Mouse (Mus musculus) heart, adult 8-10 months (tissue): ENCODE data around the gene Gm17409. TPM values are rescaled to one million over a fixed set of nuclear protein-coding genes. Genes with fewer than 3 reads are reported as not detected.
A peak's percentile ranks its signal among the peaks of the same experiment; 100 is the strongest.

Experiments
- DNase-seq: peaks from one replicate; pipeline ENCODE4 v3.0.0; 2022; ENCODE audit warnings: low spot score
- total RNA-seq, 4 experiments: library from RNA; stranded (reverse); gene quantifications; 2 replicates each; pipeline ENCODE4 v1.2.4; 2022

Gm17409 gene
- total RNA-seq, 4 experiments from 2014 or later, result not detected

DNA sequence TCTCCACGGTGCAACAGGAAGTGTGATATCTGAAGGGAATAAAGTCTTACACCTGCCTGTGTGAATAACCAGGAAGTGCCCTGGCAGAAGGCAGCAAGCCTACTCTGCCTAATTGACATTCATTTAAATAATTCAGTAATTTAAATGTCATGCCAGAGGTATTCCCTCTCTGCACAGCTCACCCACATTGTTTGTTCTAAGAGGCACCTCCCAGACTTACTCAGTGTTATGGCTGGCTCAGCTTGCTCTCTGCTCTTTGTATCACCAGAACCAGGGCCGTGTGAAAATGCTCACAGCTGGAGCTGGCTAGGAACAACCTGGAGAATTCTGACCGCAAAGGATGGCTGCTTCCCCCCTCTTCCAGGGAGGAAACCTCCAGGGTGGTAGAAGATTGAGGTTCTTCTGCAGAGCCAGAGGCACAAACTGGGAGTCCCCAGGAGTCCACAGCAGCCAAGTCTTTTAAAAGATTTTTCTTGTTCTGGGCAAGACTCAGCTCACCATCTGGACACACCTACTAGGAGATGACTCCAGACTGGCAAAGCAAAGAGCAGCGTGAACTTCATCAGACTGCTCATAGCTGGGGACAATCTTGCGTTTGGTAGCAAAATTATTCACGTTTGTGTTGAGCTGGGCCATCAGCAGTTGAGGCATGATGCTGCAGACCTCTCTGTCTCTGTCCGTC lies 14.5 kb downstream of the Gm17409 start:
- no peak for DNase-seq

DNA sequence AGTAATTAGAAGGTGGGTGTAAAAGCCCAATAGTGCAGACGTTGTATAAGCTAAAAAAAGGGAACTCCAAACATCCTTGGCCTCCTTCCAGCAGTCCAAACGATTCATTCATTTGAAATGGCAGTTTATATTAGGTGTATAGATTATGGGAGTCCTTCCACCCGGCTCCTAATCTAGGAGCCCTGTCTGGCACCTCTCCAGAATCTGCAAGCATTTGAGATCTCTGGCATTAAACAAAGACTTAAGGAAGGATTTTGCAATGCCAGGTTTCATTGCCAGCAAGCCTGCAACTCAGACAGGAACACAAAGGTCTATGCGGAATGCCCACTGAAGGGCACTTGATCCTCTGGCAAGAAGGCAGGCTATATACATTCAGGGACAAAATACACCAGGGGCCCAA lies 15.2 kb downstream of the Gm17409 start:
- no peak for DNase-seq

DNA sequence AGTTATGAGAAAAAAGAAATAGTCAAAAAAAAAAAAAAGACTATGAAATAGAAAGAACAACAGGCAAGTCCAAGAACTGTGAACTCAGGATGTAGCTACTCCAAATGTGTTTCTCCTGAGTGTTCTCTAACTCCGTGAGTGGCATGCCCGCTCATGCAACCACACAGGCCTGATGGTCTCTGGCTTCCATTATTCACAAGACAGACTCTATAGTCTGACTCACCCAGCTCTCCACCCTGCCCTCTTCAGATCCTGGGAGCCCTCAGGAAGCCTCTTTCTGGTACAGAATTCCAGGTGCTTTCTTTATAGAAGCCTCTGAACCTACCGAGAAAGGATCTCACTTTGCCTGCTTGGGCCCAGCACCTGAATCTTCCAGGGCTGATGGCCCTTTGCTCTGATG lies 15.8 kb downstream of the Gm17409 start:
- DNase-seq, result no peak

DNA sequence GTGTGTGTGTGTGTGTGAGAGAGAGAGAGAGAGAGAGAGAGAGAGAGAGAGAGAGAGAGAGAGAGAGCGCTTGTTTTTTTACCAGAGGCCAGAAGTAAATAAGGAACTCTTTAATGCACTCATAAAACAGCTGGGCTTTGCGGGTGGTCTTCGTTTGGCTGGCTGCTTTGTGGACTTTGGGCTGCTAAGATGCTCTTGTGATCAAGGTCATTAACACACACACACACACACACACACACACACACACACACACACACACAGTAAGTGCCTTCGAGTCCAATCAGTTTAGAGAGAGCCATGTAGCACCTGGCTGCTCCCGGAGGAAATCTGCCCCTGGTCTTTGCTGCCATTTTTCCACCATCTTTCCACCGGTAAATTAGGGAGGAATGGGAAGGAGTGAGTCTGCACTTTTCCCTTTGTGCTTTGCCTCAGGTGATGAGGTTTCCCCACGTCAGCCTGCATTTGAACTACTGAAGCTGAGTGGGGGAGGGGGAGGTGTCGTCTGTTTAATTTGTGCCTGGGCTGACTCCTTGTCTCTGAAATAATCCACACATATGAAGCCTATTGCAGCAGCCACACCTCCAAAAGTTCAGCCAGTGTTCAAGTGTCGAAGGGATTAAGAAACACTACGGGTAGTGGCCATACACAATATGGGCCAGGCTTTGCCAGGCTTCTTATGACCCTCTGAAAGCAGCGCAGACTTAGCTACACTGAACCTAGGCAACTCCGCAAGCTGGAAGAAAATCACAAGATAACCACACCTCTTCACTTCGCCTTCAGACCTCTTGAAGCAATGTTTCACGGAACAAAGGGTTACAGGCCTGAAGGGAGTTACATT lies 16.7 kb downstream of the Gm17409 start:
- no peak for DNase-seq

DNA sequence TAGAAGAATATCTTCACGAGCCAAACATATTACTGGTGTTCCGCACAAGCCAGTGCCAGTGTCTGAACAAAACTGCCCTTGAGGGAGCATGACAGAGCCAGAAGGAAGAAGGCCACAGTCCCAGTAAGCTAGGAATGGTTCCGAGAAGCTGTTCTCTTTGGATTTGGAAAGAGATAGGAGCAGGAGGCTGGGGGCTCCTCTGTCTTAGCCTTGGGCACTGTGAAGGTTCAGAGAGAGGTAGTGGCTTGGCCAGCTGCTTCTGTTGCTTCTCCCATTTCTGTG lies 17.3 kb downstream of the Gm17409 start:
- DNase-seq, result no peak

DNA sequence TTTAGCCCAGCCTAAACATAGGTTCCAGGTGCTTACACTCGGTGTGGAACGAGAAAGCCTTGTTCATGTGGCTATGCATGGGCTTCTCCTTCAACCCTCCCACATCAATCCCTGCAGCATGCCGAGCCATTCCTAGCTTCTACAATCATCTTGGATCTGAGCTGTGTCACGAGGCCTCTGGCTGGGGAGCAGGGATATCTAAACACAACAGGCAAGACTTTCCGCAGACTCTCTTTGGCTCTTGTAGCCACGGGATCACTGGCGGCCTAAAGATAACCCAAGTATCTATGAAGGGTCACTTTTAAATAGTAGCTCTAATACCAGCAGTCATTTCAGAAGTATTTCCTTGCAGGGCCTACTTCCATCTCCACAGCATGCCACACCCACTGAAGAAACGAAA lies 18.5 kb downstream of the Gm17409 start:
- no peak for DNase-seq

DNA sequence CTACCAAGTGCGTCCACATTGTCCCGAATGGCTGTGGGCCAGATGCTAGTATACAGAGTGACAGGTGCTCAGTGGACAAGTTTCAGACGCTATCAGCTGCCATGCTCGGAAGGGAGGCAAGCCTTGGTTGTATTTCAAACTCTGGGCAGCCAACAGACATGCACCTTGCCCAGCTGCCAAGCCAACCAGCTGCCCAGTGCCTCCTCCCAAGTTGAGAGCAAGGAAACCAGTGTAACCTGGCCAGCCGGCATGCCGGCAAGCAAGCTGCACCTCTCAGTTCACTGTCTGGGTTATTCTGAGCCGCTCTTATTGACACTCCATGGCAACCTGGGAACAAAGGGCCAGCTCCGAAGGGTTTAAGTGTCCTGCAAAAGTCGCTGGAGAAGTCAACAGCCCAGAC lies 19.4 kb downstream of the Gm17409 start:
- DNase-seq, result peak; percentile 46

DNA sequence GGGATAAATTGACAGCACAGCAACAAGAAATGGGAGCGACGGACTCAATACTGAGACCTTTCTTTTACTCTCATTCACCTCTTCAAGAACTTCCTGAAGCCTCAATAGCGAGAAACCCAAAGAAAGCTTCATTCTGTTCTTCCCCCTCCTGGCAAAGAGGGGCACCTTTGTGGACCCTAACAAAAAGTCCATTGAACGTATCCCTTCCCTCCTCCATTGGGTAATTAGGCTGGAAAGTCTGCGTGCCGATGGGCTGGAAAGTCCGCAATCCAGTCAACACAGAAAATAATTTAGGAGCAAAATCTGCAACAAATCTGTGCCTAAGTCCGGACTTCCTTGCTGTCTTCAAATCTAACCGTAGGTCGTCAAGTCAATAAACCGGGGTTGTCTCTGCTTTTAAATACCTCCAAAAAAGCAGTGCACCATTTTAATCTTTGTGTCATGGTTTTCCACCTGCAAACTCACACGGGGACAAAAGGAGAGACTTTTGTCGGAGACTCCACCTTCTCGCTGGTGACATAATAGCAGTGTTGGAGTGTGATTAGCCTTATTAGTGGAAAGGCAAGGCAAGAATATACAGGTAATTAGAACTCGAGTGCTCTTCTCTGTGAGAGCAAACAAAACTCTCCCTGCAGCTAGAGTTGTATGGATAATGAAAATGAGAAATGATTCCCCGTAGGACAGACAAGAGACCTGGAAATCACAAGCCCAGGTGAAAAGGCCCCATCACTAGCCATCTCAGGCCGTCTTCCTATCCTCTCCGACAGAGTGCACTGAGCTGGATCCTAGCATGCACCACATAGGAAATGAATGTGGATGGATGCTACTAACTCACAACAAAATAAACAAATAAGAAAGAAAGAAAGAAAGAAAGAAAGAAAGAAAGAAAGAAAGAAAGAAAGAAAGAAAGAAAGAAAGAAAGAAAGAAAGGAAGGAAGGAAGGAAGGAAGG lies 24.0 kb downstream of the Gm17409 start:
- DNase-seq, result no peak

DNA sequence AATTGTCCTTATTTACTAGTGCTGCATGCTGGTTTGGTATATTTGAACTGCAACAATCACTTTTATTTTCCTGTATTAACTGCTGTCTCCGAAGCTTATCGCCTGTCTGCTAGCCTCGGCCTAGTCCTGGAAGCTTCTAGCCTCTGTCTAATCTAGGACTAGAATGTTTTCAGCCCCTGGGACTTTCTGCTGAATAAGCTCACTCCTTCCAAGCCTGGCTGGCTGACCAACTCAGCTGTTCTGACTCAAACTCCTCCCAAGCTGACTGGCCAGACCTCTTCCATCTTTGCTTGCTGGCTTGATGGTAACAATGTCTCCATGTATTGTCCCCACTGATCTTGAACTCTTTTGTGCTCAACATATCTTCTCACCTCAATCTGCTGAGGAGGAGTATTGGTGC lies 25.4 kb downstream of the Gm17409 start:
- DNase-seq, result peak; percentile 54

DNA sequence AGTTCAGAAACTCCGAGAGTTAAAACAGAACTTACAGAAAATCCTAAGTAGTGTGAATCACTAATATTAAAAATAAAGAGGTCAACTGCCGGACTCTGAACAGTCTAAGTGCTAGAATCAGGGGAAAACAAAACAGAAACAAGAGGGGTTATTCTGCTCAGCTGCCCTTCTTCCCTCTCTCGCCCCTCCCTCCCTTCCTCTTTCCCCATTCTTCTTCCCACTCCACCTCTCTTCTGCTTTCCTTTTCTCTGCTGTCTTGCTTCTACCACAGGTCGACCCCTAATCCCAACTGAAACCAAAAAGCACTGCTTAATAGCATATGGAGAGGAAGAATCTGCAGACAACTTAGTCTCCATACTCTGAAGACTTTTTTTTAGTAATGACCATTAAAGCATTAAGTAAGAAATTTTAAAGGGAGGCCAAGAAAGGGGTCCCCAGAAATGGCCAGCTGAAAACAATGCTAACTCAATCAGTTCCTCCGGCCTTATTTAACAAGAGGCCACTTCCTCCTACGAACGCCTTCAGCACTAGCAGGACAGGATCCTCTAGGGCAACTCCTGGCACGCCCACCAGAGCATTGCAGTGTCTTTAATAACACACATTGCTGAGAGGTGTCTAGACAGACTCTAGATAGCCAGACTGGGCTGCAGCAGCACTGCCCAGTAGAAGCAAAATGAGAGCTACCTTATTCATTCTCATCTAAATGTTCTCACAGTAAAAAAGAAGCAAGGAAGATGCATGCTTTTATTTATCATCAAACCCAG lies 26.9 kb downstream of the Gm17409 start:
- no peak for DNase-seq

DNA sequence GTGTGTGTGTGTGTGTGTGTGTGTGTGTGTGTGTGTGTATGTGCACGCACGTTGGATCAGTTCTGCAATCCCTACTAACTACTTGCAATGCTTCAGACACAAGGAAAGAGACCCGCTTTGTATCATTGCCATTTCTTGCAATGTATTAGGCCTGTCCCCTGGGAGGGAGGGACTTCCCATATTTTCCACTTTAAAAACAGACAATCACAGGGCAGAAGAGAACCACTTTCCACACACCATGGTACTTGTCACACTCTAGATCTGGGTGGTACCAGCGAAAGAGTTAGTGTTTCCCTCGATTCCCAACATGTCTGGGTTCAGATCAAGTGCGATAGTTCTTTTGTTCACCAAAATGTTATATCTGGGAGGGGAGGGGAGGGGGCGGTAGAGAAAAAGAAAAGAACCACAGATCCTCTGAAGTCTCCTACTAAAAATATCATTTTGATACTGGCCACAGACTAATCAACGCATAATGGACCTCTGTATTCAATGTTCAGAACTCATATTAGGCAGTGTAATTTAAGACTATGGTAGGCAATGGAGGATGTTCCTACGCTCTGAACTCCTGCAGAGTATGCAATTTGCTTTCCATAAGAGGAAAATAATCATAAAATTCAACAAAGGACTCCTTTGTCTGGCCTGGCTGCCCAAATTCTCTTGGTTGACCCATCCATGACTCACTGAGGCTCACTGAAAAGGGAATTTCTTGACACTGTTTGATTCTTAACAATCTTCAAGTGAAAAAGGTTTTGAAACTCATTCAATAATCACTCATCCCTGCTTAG lies 35.6 kb downstream of the Gm17409 start:
- DNase-seq, result no peak

DNA sequence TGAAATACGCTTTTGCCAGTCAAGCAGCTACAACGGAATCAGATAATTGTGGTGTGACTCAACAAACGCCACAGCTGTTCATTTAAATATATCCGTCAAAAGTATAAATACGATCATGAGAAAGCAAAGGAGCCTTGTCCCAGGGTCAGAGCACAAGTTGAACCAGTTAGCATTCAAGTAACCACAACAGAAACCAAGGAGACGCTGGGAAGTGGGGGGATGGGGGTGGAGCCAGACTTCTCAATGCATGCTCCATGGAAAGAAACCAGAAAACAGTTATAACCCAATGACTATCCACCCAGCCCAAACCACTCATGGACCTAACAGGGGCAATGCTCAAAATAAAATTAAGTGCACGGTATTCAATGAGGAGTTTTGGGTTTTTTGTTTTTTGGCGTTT lies 40.3 kb downstream of the Gm17409 start:
- DNase-seq, result no peak

DNA sequence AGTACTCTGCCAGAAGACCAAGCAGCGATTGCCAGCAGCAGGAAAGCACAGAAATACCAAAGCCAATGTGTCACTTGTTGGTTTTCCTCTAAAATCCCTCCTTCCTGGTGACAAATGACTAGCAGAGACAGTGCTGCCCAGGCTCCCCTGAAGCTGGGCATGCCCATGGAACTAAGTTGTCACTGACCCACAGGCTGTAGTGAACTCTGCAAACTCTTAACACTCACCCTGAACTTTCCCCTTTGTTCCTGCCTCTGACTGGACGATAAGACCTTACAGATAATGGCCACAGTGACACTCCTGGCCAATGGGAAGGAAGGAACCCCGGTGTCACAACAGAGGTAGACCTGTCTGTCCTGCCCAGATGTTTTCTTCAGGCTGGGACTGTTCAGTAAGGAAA lies 43.3 kb downstream of the Gm17409 start:
- no peak for DNase-seq

DNA sequence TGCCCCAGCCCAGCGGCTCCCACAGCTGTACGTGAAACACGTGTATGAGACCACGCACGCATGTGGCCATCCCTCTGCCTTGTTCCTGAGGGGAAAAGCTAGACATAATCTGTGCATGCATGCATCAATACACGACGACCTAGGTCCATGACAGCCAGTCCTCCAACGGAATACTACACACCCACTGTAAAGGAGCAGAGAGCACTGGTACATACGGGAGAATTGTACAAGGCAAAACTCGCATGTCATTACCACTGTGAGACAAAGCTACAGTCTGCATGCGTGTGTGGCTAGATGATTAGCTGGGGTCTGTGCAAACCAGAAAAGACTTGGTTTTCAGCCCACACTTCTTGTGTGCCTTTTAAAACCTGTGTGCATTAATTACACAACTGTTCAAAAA lies 44.6 kb downstream of the Gm17409 start:
- no peak for DNase-seq

DNA sequence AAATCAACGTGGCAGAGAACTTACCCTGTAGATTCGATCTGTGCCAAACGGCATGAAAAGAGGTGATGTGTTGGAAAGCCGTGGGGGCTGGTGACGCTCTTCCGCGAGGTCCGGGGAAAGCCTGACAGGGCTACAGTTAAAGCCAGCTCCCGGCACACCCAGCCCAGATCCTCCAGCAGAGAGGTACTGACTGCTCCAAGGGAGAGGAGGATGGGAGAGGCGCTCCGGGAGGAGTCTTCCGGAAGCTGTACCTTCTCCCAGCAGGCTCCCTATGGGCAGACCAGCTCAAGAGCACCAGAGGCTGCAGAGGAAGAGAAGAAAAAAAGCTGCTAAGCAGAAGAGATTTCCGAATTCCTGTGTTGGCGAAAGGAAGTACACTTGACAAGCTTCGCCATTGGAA lies 46.1 kb downstream of the Gm17409 start:
- no peak for DNase-seq

DNA sequence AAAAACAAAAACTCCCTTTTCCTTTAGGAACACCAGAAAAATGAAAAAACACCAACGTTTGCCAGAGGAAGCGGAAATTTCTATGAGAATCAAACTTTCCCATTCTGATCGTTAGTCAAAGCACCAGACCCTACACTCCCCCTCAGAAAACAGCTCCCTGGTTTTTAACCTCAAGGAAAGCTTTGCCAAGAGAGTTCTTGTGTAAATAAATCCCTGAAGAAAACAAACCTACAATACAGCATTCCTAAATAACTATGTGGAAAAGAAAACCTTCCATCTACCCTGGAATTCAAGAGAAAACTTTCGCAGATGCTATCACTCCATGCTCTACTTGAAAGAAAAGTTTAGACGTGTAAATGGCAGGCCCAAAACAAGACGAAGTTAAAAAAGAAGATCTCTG lies 47.0 kb downstream of the Gm17409 start:
- DNase-seq, result no peak

DNA sequence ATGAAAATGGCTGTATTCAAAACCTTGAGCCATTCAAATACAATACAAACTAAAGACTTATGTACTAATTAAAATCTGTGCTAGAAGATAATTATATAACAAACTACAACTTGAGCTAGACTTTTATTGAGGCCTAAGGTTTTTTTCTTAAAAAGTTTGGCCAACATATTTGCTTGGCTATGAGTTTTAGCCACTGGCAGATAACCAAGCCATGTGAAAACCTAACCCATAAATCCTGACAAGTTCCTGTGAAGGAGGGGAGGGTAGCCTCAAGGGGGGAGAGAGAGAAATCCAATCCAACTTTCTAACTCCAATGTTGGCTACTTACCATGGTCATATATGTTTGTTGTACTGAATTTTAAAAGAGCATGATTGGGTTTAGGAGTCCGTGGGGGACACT lies 48.6 kb downstream of the Gm17409 start:
- no peak for DNase-seq
